In the genomic region with DNA sequence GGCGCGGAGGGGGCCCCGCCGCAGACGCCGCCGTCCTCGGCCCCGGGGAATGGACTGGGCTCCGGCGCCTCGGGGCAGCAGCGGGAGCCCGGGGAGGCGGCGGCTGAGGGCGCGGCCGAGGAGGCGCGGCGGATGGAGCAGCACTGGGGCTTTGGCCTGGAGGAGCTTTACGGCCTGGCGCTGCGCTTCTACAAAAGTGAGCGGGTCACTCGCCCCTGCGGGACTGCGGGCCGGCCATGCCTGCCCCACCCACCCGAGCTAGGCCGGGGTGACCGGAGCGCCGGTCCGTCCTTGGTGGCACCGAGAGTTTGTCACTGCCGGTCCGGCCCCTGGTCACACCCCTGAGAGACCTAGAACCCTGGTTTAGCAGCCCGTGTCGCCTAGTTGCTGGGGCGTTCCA, we compare ENCODE assay signal across 8 mouse cellular contexts. TPM values are rescaled to one million over a fixed set of nuclear protein-coding genes. Genes with fewer than 3 reads are reported as not detected.
DNase-seq lines count a peak whose midpoint lies in the region; ATAC-seq and TF ChIP-seq lines count a peak whose summit lies in the region.

No protein-coding gene starts in this region.

- H3K4me2 ChIP-seq in heart, embryonic 12.5 days: peak overlapping the region; percentile 86
- peak overlapping the region; percentile 71 for H3K4me2 ChIP-seq in forebrain, embryonic 13.5 days

- H3K4me1 ChIP-seq in heart, embryonic 12.5 days (replicated peaks): peaks cover 33% of the 10 kb centered on the region
- peaks cover 31% of the 10 kb centered on the region for H3K4me1 ChIP-seq in forebrain, embryonic 13.5 days
- H3K4me1 ChIP-seq in liver, adult 2 months (ENCODE audit: control insufficient read depth, insufficient read depth, low read length): peaks cover 14% of the 10 kb centered on the region

- intact Hi-C loops in heart, postnatal 14 days (cut with DNase I): no loop called here

- H3K9ac ChIP-seq in heart, embryonic 12.5 days: peak overlapping the region; percentile 94
- peak overlapping the region; percentile 93 for H3K9ac ChIP-seq in forebrain, embryonic 13.5 days
- H3K9ac ChIP-seq in liver, adult 2 months (ENCODE audit: low read depth, low read length): peak overlapping the region; percentile 96

- WGBS in heart, embryonic 12.5 days: under 1% methylated on average over 41 of the region's 42 CpGs
- under 1% methylated on average over 41 of the region's 42 CpGs for WGBS in forebrain, embryonic 13.5 days
- 0% methylated on average over 42 of the region's 42 CpGs for WGBS in liver, adult 2 months

- TF ChIP-seq POLR2A in liver, adult 2 months (IDR thresholded peaks at IDR 0.05; ENCODE audit: extremely low read depth, insufficient read depth, low read length): no peak

- no peaks in the 10 kb centered on the region for H3K27me3 ChIP-seq in heart, embryonic 12.5 days (replicated peaks)
- H3K27me3 ChIP-seq in forebrain, embryonic 13.5 days: 0 out of 2 replicates have a peak, but pooled peaks cover 3% of the 10 kb centered on the region
- no peaks in the 10 kb centered on the region for H3K27me3 ChIP-seq in liver, adult 2 months (ENCODE audit: control insufficient read depth, insufficient read depth, low read length)

- H3K79me2 ChIP-seq in liver, adult 2 months (ENCODE audit: control insufficient read depth, insufficient read depth, low read length): peaks cover 17% of the 10 kb centered on the region

- no peaks in the 10 kb centered on the region for H3K9me3 ChIP-seq in heart, embryonic 12.5 days (replicated peaks)
- no peaks in the 10 kb centered on the region for H3K9me3 ChIP-seq in forebrain, embryonic 13.5 days (replicated peaks)

- H3K27ac ChIP-seq in heart, embryonic 12.5 days (ENCODE audit: poor library complexity, severe bottlenecking): peak overlapping the region; percentile 93
- H3K27ac ChIP-seq in forebrain, embryonic 13.5 days: peak overlapping the region; percentile 87
- peak overlapping the region; percentile 84 for H3K27ac ChIP-seq in liver, adult 2 months (replicated peaks; ENCODE audit: insufficient read depth, low read depth, low read length)

- DNase-seq in heart, postnatal 14 days: no peak
- peak; percentile 66 for DNase-seq in MN1 (ENCODE audit: low spot score)
- DNase-seq in liver, adult 2 months (ENCODE audit: extremely low read depth, low read depth, low spot score): peak; percentile 42
- no peak for DNase-seq in cerebellum, postnatal 4 days (ENCODE audit: low spot score in 2 of 2)
- no peak for DNase-seq in right cerebral cortex, postnatal 25 days

- no peak for TF ChIP-seq CTCF in liver, adult 2 months (IDR thresholded peaks at IDR 0.05; ENCODE audit: low read depth, low read length)

- ATAC-seq in heart, embryonic 12.5 days (ENCODE audit: insufficient number of reproducible peaks, low FRiP score): peak; percentile 85
- ATAC-seq in forebrain, embryonic 13.5 days: no peak; the same call in none of the 2 replicates
- ATAC-seq in monocyte, adult 5-6 weeks (replicated peaks; ENCODE audit: insufficient number of reproducible peaks, low FRiP score, low TSS enrichment, poor library complexity, severe bottlenecking): peak; percentile 41; the same call in 1 of the 2 replicates

- peak overlapping the region; percentile 83 for H3K4me3 ChIP-seq in heart, embryonic 12.5 days
- H3K4me3 ChIP-seq in forebrain, embryonic 13.5 days: peak overlapping the region; percentile 99
- peak overlapping the region; percentile 97 for H3K4me3 ChIP-seq in liver, adult 2 months (ENCODE audit: insufficient read depth, low read depth, low read length)

- no peaks in the 10 kb centered on the region for H3K36me3 ChIP-seq in heart, embryonic 12.5 days
- no peaks in the 10 kb centered on the region for H3K36me3 ChIP-seq in forebrain, embryonic 13.5 days (ENCODE audit: poor library complexity, severe bottlenecking)
- H3K36me3 ChIP-seq in liver, adult 2 months (ENCODE audit: control insufficient read depth, insufficient read depth, low read length): no peaks in the 10 kb centered on the region

RNA-seq across cellular contexts. Expression of a gene that starts 0.3 kb away (rescaled TPM):
- polyA plus RNA-seq in heart, embryonic 12.5 days (2016; fragmentation: Nextera tagmentation; extraction: Ambion mirVana): 29.2 and 29.7 TPM in 2 replicates
- 10 to 100 TPM; 24.5 to 25.3 TPM for total RNA-seq in heart, postnatal 14 days (2021)
- polyA plus RNA-seq in forebrain, embryonic 13.5 days (2015; fragmentation: Nextera tagmentation; extraction: Ambion mirVana): 19.0 and 19.3 TPM in 2 replicates
- total RNA-seq in liver, adult 2 months (2014; rRNA removed): 13.1 and 13.7 TPM in 2 replicates
- 5.7 and 6.3 TPM in 2 replicates for polyA plus RNA-seq in liver, adult 2 months (2012; rRNA removed)
- 77.8 to 90.1 TPM (median 79.8 TPM) in 3 replicates for total RNA-seq in monocyte, adult 5-6 weeks (2017)

RNA-seq across cellular contexts. Expression of a gene that starts 29.3 kb away (rescaled TPM):
- polyA plus RNA-seq in heart, embryonic 12.5 days (2016; fragmentation: Nextera tagmentation; extraction: Ambion mirVana): not detected in 2 replicates
- total RNA-seq in heart, postnatal 14 days (2021): not detected
- 0.09 TPM in 1 of 2 replicates, not detected in the other for polyA plus RNA-seq in forebrain, embryonic 13.5 days (2015; fragmentation: Nextera tagmentation; extraction: Ambion mirVana)
- not detected in 2 replicates for total RNA-seq in liver, adult 2 months (2014; rRNA removed)
- polyA plus RNA-seq in liver, adult 2 months (2012; rRNA removed): not detected in 2 replicates
- not detected in 3 replicates for total RNA-seq in monocyte, adult 5-6 weeks (2017)

Comparison
In these comparisons a context has a peak if more than half of its experiments do, and no peak if none do; other contexts are left out.
1. DNase-seq: peak in MN1 (single experiment) and liver, adult 2 months (single experiment); none in heart, postnatal 14 days (0 of 2), cerebellum, postnatal 4 days (0 of 2) and right cerebral cortex, postnatal 25 days (single experiment).
2. Peak in every context shown above with its lines, with median percentiles within 50 percentile points of each other: H3K27ac ChIP-seq, H3K4me3 ChIP-seq and H3K9ac ChIP-seq.